Mouse (Mus musculus) cerebellum, adult 2 months (tissue): ENCODE measurements around the gene Spint4. TPM values are rescaled to one million over a fixed set of nuclear protein-coding genes. Genes with fewer than 3 reads are reported as not detected.

Experiments
- DNase-seq, 2 experiments: peaks; one replicate each; pipeline ENCODE4 v3.0.0; 2021
- H3K27ac ChIP-seq: fragments of 200-500 bp; 2 replicates; pipeline ENCODE4 v1.5.1; 2012; ENCODE audit warnings: low read length, control low read depth, inconsistent platforms; ENCODE audit not compliant: insufficient read depth
- H3K27me3 ChIP-seq: fragments of 200-500 bp; 2 replicates; pipeline ENCODE4 v1.6.1; 2012; ENCODE audit warnings: inconsistent platforms, mild to moderate bottlenecking, low read length, moderate library complexity; ENCODE audit not compliant: control insufficient read depth, insufficient read depth
- H3K4me1 ChIP-seq: fragments of 200-500 bp; 2 replicates; pipeline ENCODE4 v1.6.1; 2011; ENCODE audit warnings: low read length; ENCODE audit not compliant: control insufficient read depth, insufficient read depth
- H3K4me3 ChIP-seq: fragments of 200-500 bp; replicated peaks from 2 replicates; pipeline ENCODE3; 2011; ENCODE audit warnings: mild to moderate bottlenecking, low read depth, low read length, control low read depth; ENCODE audit not compliant: insufficient read depth
- CTCF ChIP-seq: fragments of 200-500 bp; IDR thresholded peaks from 2 replicates; pipeline ENCODE4 v1.5.1; 2011; ENCODE audit warnings: low read depth, mild to moderate bottlenecking, control low read depth, low read length, moderate library complexity, borderline replicate concordance; ENCODE audit not compliant: insufficient read depth
- POLR2A ChIP-seq: fragments of 200-500 bp; IDR thresholded peaks from 2 replicates; pipeline ENCODE4 v1.6.1; 2011; ENCODE audit warnings: low read length, control low read depth, borderline replicate concordance; ENCODE audit not compliant: insufficient read depth
- WGBS: fragments of 180-500 bp; shearing (Covaris S2); methylation state at CpG from one replicate; pipeline ENCODE4 v1.1.7; 2018; 5-methylcytosine and 5-hydroxymethylcytosine counted together
- polyA plus RNA-seq: library from polyadenylated mRNA; depleted of rRNA; stranded (reverse); fragments of >200 nt; gene quantifications from 2 replicates; pipeline ENCODE4 v1.2.3, GENCODE M21; 2012; rRNA removed

Spint4 gene
- polyA plus RNA-seq, 1 experiment = not detected

GRCm38 (mm10) chr2:164748991-164749390 lies 50.7 kb downstream of the Spint4 start:
- TF ChIP-seq POLR2A (no peak), CTCF (no peak)
- WGBS = 82% methylated on average over 6 of the region's 6 CpGs
- Histone ChIP-seq H3K27ac (no peak overlapping the region), H3K4me1 (peaks cover 12% of the 10 kb centered on the region), H3K27me3 (no peaks in the 10 kb centered on the region), H3K4me3 (no peak overlapping the region)
- no peak for DNase-seq

Other genes with a start within 250 kb of the Spint4 start
- gene Sys1, start 241.5 kb upstream of the Spint4 start, polyA plus RNA-seq = 73.7 and 75.4 TPM in 2 replicates
- 16.7 and 21.0 TPM in 2 replicates for gene Gm20458, start 237.5 kb upstream of the Spint4 start, polyA plus RNA-seq
- gene Trp53tg5, start 224.8 kb upstream of the Spint4 start, polyA plus RNA-seq = not detected in 2 replicates
- gene Dbndd2, start 212.4 kb upstream of the Spint4 start, polyA plus RNA-seq = 428 and 462 TPM in 2 replicates
- 103 and 109 TPM in 2 replicates for gene Pigt, start 201.0 kb upstream of the Spint4 start, polyA plus RNA-seq
- gene Wfdc2, start 136.1 kb upstream of the Spint4 start, polyA plus RNA-seq = 0.87 and 2.1 TPM in 2 replicates
- gene Spint3, start 125.0 kb upstream of the Spint4 start, polyA plus RNA-seq = not detected in 2 replicates
- 0.24 TPM in 1 of 2 replicates, not detected in the other for gene Wfdc6a, start 113.1 kb upstream of the Spint4 start, polyA plus RNA-seq
- not detected in 2 replicates for gene Eppin, start 104.9 kb upstream of the Spint4 start, polyA plus RNA-seq
- gene Wfdc6b, start 85.0 kb upstream of the Spint4 start, polyA plus RNA-seq = 0.11 and 0.20 TPM in 2 replicates
- 0.06 TPM in 1 of 2 replicates, not detected in the other for gene Wfdc8, start 84.9 kb upstream of the Spint4 start, polyA plus RNA-seq
- gene Wfdc16, start 59.7 kb upstream of the Spint4 start, polyA plus RNA-seq = not detected in 2 replicates
- not detected in 2 replicates for gene Wfdc10, start 42.5 kb upstream of the Spint4 start, polyA plus RNA-seq
- gene Wfdc9, start 41.9 kb upstream of the Spint4 start, polyA plus RNA-seq = not detected in 2 replicates
- gene Wfdc11, start 24.4 kb upstream of the Spint4 start, polyA plus RNA-seq = not detected in 2 replicates
- not detected in 2 replicates for gene Wfdc13, start 13.4 kb upstream of the Spint4 start, polyA plus RNA-seq
- not detected in 2 replicates for gene Spint5, start 16.8 kb downstream of the Spint4 start, polyA plus RNA-seq
- 0.84 and 0.93 TPM in 2 replicates for gene Wfdc3, start 47.4 kb downstream of the Spint4 start, polyA plus RNA-seq
- 43.1 and 44.3 TPM in 2 replicates for gene Dnttip1, start 47.5 kb downstream of the Spint4 start, polyA plus RNA-seq
- gene Ube2c, start 71.4 kb downstream of the Spint4 start, polyA plus RNA-seq = 0.55 and 1.0 TPM in 2 replicates
- gene Tnnc2, start 81.5 kb downstream of the Spint4 start, polyA plus RNA-seq = 0.57 and 0.62 TPM in 2 replicates
- 70.7 and 70.8 TPM in 2 replicates for gene Snx21, start 87.3 kb downstream of the Spint4 start, polyA plus RNA-seq
- gene Acot8, start 106.4 kb downstream of the Spint4 start, polyA plus RNA-seq = 36.5 and 39.3 TPM in 2 replicates
- gene Zswim3, start 106.6 kb downstream of the Spint4 start, polyA plus RNA-seq = 7.6 and 8.1 TPM in 2 replicates
- 19.4 and 20.0 TPM in 2 replicates for gene Zswim1, start 124.2 kb downstream of the Spint4 start, polyA plus RNA-seq
- 0.25 and 0.30 TPM in 2 replicates for gene Spata25, start 130.0 kb downstream of the Spint4 start, polyA plus RNA-seq
- 177 and 191 TPM in 2 replicates for gene Ctsa, start 134.4 kb downstream of the Spint4 start, polyA plus RNA-seq
- gene Neurl2, start 135.0 kb downstream of the Spint4 start, polyA plus RNA-seq = 6.1 and 6.3 TPM in 2 replicates
- 203 and 218 TPM in 2 replicates for gene Pltp, start 159.2 kb downstream of the Spint4 start, polyA plus RNA-seq
- gene Pcif1, start 180.8 kb downstream of the Spint4 start, polyA plus RNA-seq = 54.9 and 56.3 TPM in 2 replicates
- 32.0 and 34.7 TPM in 2 replicates for gene Zfp335, start 213.3 kb downstream of the Spint4 start, polyA plus RNA-seq
- 3.3 and 3.7 TPM in 2 replicates for gene Mmp9, start 242.3 kb downstream of the Spint4 start, polyA plus RNA-seq